Mouse (Mus musculus): ENCODE results near the gene Ube2o.

GRCm38 (mm10) chr11:116533341-116534153, 47.7 kb downstream of the Ube2o start:
- no peak for TF ChIP-seq CTCF (IDR thresholded peaks at IDR 0.05; ENCODE audit: extremely low read depth, insufficient read length, insufficient replicate concordance, low read depth, low read length)
- TF ChIP-seq POLR2A (IDR thresholded peaks at IDR 0.05; ENCODE audit: low read depth, low read length), result no peak

Data from small intestine, adult 2 months (tissue).